Mouse (Mus musculus): ENCODE results near the gene Baiap2l2. TPM values are rescaled to one million over a fixed set of nuclear protein-coding genes. Genes with fewer than 3 reads are reported as not detected.

Baiap2l2 gene
- polyA plus RNA-seq, 1 experiment from 2014 or later = 11.9 TPM

GRCm38 (mm10) chr15:79299563-79300155 is 14.3 kb upstream of the Baiap2l2 start:
- ATAC-seq (ENCODE audit: insufficient number of reproducible peaks, low FRiP score) = no peak
- 73% methylated on average over 2 of the region's 2 CpGs for WGBS

GRCm38 (mm10) chr15:79298553-79298952 is 13.2 kb upstream of the Baiap2l2 start:
- no peak overlapping the region for H3K4me2 ChIP-seq
- H3K4me3 ChIP-seq = no peak overlapping the region
- H3K9me3 ChIP-seq (replicated peaks) = no peaks in the 10 kb centered on the region
- ATAC-seq (ENCODE audit: insufficient number of reproducible peaks, low FRiP score) = no peak
- no peak overlapping the region for H3K9ac ChIP-seq
- H3K36me3 ChIP-seq = peaks cover 15% of the 10 kb centered on the region
- H3K27me3 ChIP-seq (replicated peaks) = no peaks in the 10 kb centered on the region
- WGBS = 89% methylated on average over 6 of the region's 6 CpGs
- H3K27ac ChIP-seq (ENCODE audit: poor library complexity, severe bottlenecking) = no peak overlapping the region
- H3K4me1 ChIP-seq (replicated peaks) = no peaks in the 10 kb centered on the region

More at GRCm38 (mm10) chr15:79299563-79300155, 14.3 kb upstream of the Baiap2l2 start:
- H3K36me3 ChIP-seq = peaks cover 18% of the 10 kb centered on the region
- H3K4me1 ChIP-seq (replicated peaks) = no peaks in the 10 kb centered on the region
- no peaks in the 10 kb centered on the region for H3K9me3 ChIP-seq (replicated peaks)
- no peak overlapping the region for H3K4me2 ChIP-seq
- H3K4me3 ChIP-seq = no peak overlapping the region
- H3K27ac ChIP-seq (ENCODE audit: poor library complexity, severe bottlenecking) = no peak overlapping the region
- H3K9ac ChIP-seq = no peak overlapping the region
- no peaks in the 10 kb centered on the region for H3K27me3 ChIP-seq (replicated peaks)

GRCm38 (mm10) chr15:79292779-79293178 is 7.4 kb upstream of the Baiap2l2 start:
- Histone ChIP-seq H3K4me2 (no peak overlapping the region), H3K4me3 (no peak overlapping the region), H3K4me1 (replicated peaks) (no peaks in the 10 kb centered on the region), H3K9me3 (replicated peaks) (no peaks in the 10 kb centered on the region), H3K9ac (no peak overlapping the region), H3K27ac (ENCODE audit: poor library complexity, severe bottlenecking) (no peak overlapping the region), H3K27me3 (replicated peaks) (no peaks in the 10 kb centered on the region), H3K36me3 (peaks cover 9% of the 10 kb centered on the region)
- WGBS = 83% methylated on average over 9 of the region's 9 CpGs
- no peak for ATAC-seq (ENCODE audit: insufficient number of reproducible peaks, low FRiP score)

GRCm38 (mm10) chr15:79290340-79290739 is 5.0 kb upstream of the Baiap2l2 start:
- Histone ChIP-seq H3K4me1 (replicated peaks) (no peaks in the 10 kb centered on the region), H3K4me2 (no peak overlapping the region), H3K9ac (no peak overlapping the region), H3K36me3 (peaks cover 23% of the 10 kb centered on the region), H3K4me3 (no peak overlapping the region), H3K9me3 (replicated peaks) (no peaks in the 10 kb centered on the region), H3K27ac (ENCODE audit: poor library complexity, severe bottlenecking) (no peak overlapping the region), H3K27me3 (replicated peaks) (no peaks in the 10 kb centered on the region)
- no peak for ATAC-seq (ENCODE audit: insufficient number of reproducible peaks, low FRiP score)
- WGBS = 82% methylated on average over 3 of the region's 3 CpGs

GRCm38 (mm10) chr15:79289441-79289840 is 4.1 kb upstream of the Baiap2l2 start:
- H3K4me2 ChIP-seq = no peak overlapping the region

GRCm38 (mm10) chr15:79288387-79288786 is 3.0 kb upstream of the Baiap2l2 start:
- no peak overlapping the region for H3K4me2 ChIP-seq

More at GRCm38 (mm10) chr15:79289441-79289840, 4.1 kb upstream of the Baiap2l2 start:
- Histone ChIP-seq H3K4me3 (no peak overlapping the region), H3K27me3 (replicated peaks) (no peaks in the 10 kb centered on the region), H3K9ac (no peak overlapping the region), H3K36me3 (peaks cover 23% of the 10 kb centered on the region), H3K27ac (ENCODE audit: poor library complexity, severe bottlenecking) (no peak overlapping the region), H3K9me3 (replicated peaks) (no peaks in the 10 kb centered on the region), H3K4me1 (replicated peaks) (no peaks in the 10 kb centered on the region)
- 83% methylated on average over 12 of the region's 12 CpGs for WGBS
- no peak for ATAC-seq (ENCODE audit: insufficient number of reproducible peaks, low FRiP score)

GRCm38 (mm10) chr15:79287091-79287490 is 1.8 kb upstream of the Baiap2l2 start:
- 91% methylated on average over 7 of the region's 7 CpGs for WGBS
- Histone ChIP-seq H3K36me3 (peaks cover 23% of the 10 kb centered on the region), H3K4me1 (replicated peaks) (no peaks in the 10 kb centered on the region), H3K9me3 (replicated peaks) (no peaks in the 10 kb centered on the region), H3K4me2 (no peak overlapping the region), H3K4me3 (no peak overlapping the region), H3K27me3 (replicated peaks) (0 out of 2 replicates have a peak, but pooled peaks cover 5% of the 10 kb centered on the region), H3K9ac (no peak overlapping the region), H3K27ac (ENCODE audit: poor library complexity, severe bottlenecking) (no peak overlapping the region)
- no peak for ATAC-seq (ENCODE audit: insufficient number of reproducible peaks, low FRiP score)

More at GRCm38 (mm10) chr15:79288387-79288786, 3.0 kb upstream of the Baiap2l2 start:
- Histone ChIP-seq H3K27ac (ENCODE audit: poor library complexity, severe bottlenecking) (no peak overlapping the region), H3K9ac (no peak overlapping the region), H3K9me3 (replicated peaks) (no peaks in the 10 kb centered on the region), H3K27me3 (replicated peaks) (0 out of 2 replicates have a peak, but pooled peaks cover 5% of the 10 kb centered on the region), H3K4me1 (replicated peaks) (no peaks in the 10 kb centered on the region), H3K4me3 (no peak overlapping the region), H3K36me3 (peaks cover 23% of the 10 kb centered on the region)
- ATAC-seq (ENCODE audit: insufficient number of reproducible peaks, low FRiP score) = no peak
- WGBS = 77% methylated on average over 3 of the region's 3 CpGs

GRCm38 (mm10) chr15:79286141-79286540 is 804 bp upstream of the Baiap2l2 start:
- H3K27ac ChIP-seq (ENCODE audit: poor library complexity, severe bottlenecking) = no peak overlapping the region
- 87% methylated on average over 7 of the region's 7 CpGs for WGBS
- H3K27me3 ChIP-seq (replicated peaks) = 0 out of 2 replicates have a peak, but pooled peaks cover 5% of the 10 kb centered on the region
- H3K9ac ChIP-seq = no peak overlapping the region
- no peaks in the 10 kb centered on the region for H3K9me3 ChIP-seq (replicated peaks)
- peaks cover 4% of the 10 kb centered on the region; the same call in 1 of the 2 replicates for H3K4me1 ChIP-seq (replicated peaks)
- no peak for ATAC-seq (ENCODE audit: insufficient number of reproducible peaks, low FRiP score)
- peaks cover 23% of the 10 kb centered on the region for H3K36me3 ChIP-seq
- H3K4me3 ChIP-seq = no peak overlapping the region
- no peak overlapping the region for H3K4me2 ChIP-seq

GRCm38 (mm10) chr15:79283371-79283770 is 2.0 kb downstream of the Baiap2l2 start:
- 82% methylated on average over 4 of the region's 4 CpGs for WGBS

GRCm38 (mm10) chr15:79282434-79282833 is 2.9 kb downstream of the Baiap2l2 start:
- peaks cover 13% of the 10 kb centered on the region; the same call in 1 of the 2 replicates for H3K36me3 ChIP-seq
- H3K4me1 ChIP-seq (replicated peaks) = peaks cover 9% of the 10 kb centered on the region; the same call in 1 of the 2 replicates
- no peak overlapping the region for H3K4me3 ChIP-seq
- 0 out of 2 replicates have a peak, but pooled peaks cover 5% of the 10 kb centered on the region for H3K27me3 ChIP-seq (replicated peaks)
- 70% methylated on average over 5 of the region's 5 CpGs for WGBS
- no peak overlapping the region for H3K27ac ChIP-seq (ENCODE audit: poor library complexity, severe bottlenecking)
- no peak overlapping the region for H3K4me2 ChIP-seq
- ATAC-seq (ENCODE audit: insufficient number of reproducible peaks, low FRiP score) = no peak
- H3K9me3 ChIP-seq (replicated peaks) = 0 out of 2 replicates have a peak, but pooled peaks cover 6% of the 10 kb centered on the region
- no peak overlapping the region for H3K9ac ChIP-seq

More at GRCm38 (mm10) chr15:79283371-79283770, 2.0 kb downstream of the Baiap2l2 start:
- Histone ChIP-seq H3K27me3 (replicated peaks) (0 out of 2 replicates have a peak, but pooled peaks cover 5% of the 10 kb centered on the region), H3K9me3 (replicated peaks) (0 out of 2 replicates have a peak, but pooled peaks cover 6% of the 10 kb centered on the region), H3K27ac (ENCODE audit: poor library complexity, severe bottlenecking) (no peak overlapping the region), H3K36me3 (peaks cover 15% of the 10 kb centered on the region), H3K4me1 (replicated peaks) (peaks cover 9% of the 10 kb centered on the region; the same call in 1 of the 2 replicates), H3K9ac (no peak overlapping the region), H3K4me3 (no peak overlapping the region), H3K4me2 (no peak overlapping the region)
- no peak for ATAC-seq (ENCODE audit: insufficient number of reproducible peaks, low FRiP score)

GRCm38 (mm10) chr15:79281389-79281788 is 3.9 kb downstream of the Baiap2l2 start:
- peaks cover 9% of the 10 kb centered on the region; the same call in 1 of the 2 replicates for H3K4me1 ChIP-seq (replicated peaks)
- ATAC-seq (ENCODE audit: insufficient number of reproducible peaks, low FRiP score) = peak; percentile 70; the same call in 1 of the 2 replicates
- 62% methylated on average over 1 of the region's 1 CpGs for WGBS
- H3K9me3 ChIP-seq (replicated peaks) = peaks cover 12% of the 10 kb centered on the region
- no peak overlapping the region for H3K9ac ChIP-seq
- H3K36me3 ChIP-seq = peaks cover 6% of the 10 kb centered on the region; the same call in 1 of the 2 replicates
- H3K4me3 ChIP-seq = no peak overlapping the region
- H3K27me3 ChIP-seq (replicated peaks) = 0 out of 2 replicates have a peak, but pooled peaks cover 5% of the 10 kb centered on the region
- no peak overlapping the region for H3K4me2 ChIP-seq
- H3K27ac ChIP-seq (ENCODE audit: poor library complexity, severe bottlenecking) = no peak overlapping the region

Measured in heart, embryonic 12.5 days (tissue).